In the genomic region with DNA sequence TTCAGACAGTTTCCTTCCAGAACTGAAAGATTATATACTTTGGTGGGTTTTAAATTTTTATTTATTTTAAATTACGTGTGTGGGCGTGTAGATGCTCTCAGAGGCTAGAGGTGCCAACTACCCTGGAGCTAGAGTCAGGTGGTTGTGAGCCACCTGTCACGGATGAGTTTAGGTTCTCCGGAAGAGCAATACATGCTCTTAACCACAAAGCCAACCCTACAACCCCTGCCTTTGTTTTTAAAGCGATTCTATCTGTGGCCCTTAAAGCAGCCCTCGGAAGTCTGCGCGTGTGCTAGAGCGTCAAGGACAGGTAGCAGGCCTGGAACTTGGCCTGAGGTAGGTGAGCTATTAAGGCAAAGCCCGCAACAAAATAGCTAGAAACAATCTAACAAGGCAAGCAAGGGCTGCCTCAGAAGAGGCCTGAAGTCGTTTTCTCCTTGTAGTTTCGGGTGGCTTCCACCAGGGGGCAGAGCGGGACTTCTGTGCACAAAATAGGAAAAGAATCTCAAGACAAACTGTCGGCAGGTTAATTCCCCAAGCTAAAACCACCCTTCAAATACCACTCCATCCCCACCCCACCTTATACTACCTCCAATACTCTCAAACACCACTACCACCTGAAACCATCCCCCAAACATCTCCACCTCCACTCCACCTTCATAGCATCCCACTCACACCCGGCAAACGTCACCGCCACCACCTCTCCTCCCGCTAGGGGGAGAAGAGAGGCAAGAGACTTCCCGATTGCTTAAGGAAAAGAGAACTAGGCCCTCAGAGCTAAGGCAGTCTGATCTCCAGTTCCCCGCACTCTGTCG, we compare ENCODE assay signal across 8 mouse cellular contexts. TPM values are rescaled to one million over a fixed set of nuclear protein-coding genes. Genes with fewer than 3 reads are reported as not detected.
DNase-seq lines count a peak whose midpoint lies in the region; ATAC-seq lines count a peak whose summit lies in the region.

No protein-coding gene starts in this region.

- H3K9me3 ChIP-seq in hindbrain, embryonic 11.5 days (ENCODE audit: control insufficient read depth, low read length), result no peaks in the 10 kb centered on the region

- no peak overlapping the region for H3K9ac ChIP-seq in hindbrain, embryonic 11.5 days (ENCODE audit: low read depth, low read length)

- H3K4me1 ChIP-seq in hindbrain, embryonic 11.5 days (replicated peaks; ENCODE audit: control insufficient read depth, insufficient read depth, low read length), result no peaks in the 10 kb centered on the region

- peak overlapping the region; percentile 19; the same call in 1 of the 2 replicates for H3K4me2 ChIP-seq in hindbrain, embryonic 11.5 days (replicated peaks; ENCODE audit: low read depth, low read length)

- H3K27ac ChIP-seq in hindbrain, embryonic 11.5 days (ENCODE audit: low read depth, low read length), result no peak overlapping the region

- H3K4me3 ChIP-seq in hindbrain, embryonic 11.5 days (ENCODE audit: low read depth, low read length), result no peak overlapping the region

- ATAC-seq in hindbrain, embryonic 11.5 days (ENCODE audit: low FRiP score), result peak; percentile 57; the same call in 1 of the 2 replicates

- H3K36me3 ChIP-seq in hindbrain, embryonic 11.5 days (ENCODE audit: control insufficient read depth, insufficient read depth, low read length), result no peaks in the 10 kb centered on the region

- WGBS in hindbrain, embryonic 11.5 days, result 31% methylated on average over 21 of the region's 21 CpGs

- DNase-seq in MEL-GATA-1-ER (ENCODE audit: extremely low read depth, low read depth), result peak; percentile 14
- DNase-seq in cerebellum, adult 8-10 months, result peak; percentile 89
- peak; percentile 73 to 91 for DNase-seq in frontal cortex, adult 2 months (ENCODE audit: extremely low spot score in 1 of 2, low spot score in 1 of 2)
- DNase-seq in hindbrain, embryonic 11.5 days (ENCODE audit: low spot score), result peak; percentile 86
- peak; percentile 82 for DNase-seq in layer of hippocampus, adult 9-11 months
- DNase-seq in lung, postnatal 10 days, result peak; percentile 81
- DNase-seq in ovary, postnatal 36 days (ENCODE audit: low spot score), result peak; percentile 73
- peak; percentile 91 for DNase-seq in thymus, postnatal 14 days

- no peaks in the 10 kb centered on the region for H3K27me3 ChIP-seq in hindbrain, embryonic 11.5 days (ENCODE audit: control insufficient read depth, insufficient read depth, low read length)

RNA-seq across cellular contexts. Expression of a gene that starts 32.1 kb away (rescaled TPM):
- polyA plus RNA-seq in frontal cortex, adult 2 months (2012; rRNA removed), result 2.2 and 2.7 TPM in 2 replicates
- 0.11 and 0.14 TPM in 2 replicates for polyA plus RNA-seq in hindbrain, embryonic 11.5 days (2014; fragmentation: Nextera tagmentation; extraction: Ambion mirVana)

RNA-seq across cellular contexts. Expression of a gene that starts 37.1 kb away (rescaled TPM):
- polyA plus RNA-seq in frontal cortex, adult 2 months (2012; rRNA removed), result 502 and 539 TPM in 2 replicates
- 17.8 and 22.3 TPM in 2 replicates for polyA plus RNA-seq in hindbrain, embryonic 11.5 days (2014; fragmentation: Nextera tagmentation; extraction: Ambion mirVana)

Comparison
In these comparisons a context has a peak if more than half of its experiments do, and no peak if none do; other contexts are left out.
1. DNase-seq: peak in every context shown above with its lines; median percentile 91 in thymus, postnatal 14 days; 89 in cerebellum, adult 8-10 months; 86 in hindbrain, embryonic 11.5 days; 82 in frontal cortex, adult 2 months; 82 in layer of hippocampus, adult 9-11 months; 81 in lung, postnatal 10 days; 73 in ovary, postnatal 36 days; 14 in MEL-GATA-1-ER.
2. RNA of a gene that starts 37.1 kb away (polyA plus RNA-seq): 502 to 539 TPM in frontal cortex, adult 2 months; 17.8 to 22.3 TPM in hindbrain, embryonic 11.5 days; every median in the first group is over 10 times any median in the second.